Mouse (Mus musculus) spleen, adult 2 months (tissue): ENCODE data around the gene Acsm1. TPM values are rescaled to one million over a fixed set of nuclear protein-coding genes. Genes with fewer than 3 reads are reported as not detected.

Experiments used
- DNase-seq, 2 experiments: peaks; one replicate each; pipeline versions ENCODE4 v3.0.0 to v3.0.0-alpha.2; 2012 to 2021; ENCODE audit warnings: low spot score in 2 of 2, low read depth in 1 of 2
- H3K27ac ChIP-seq: fragments of 200-500 bp; 2 replicates; pipeline ENCODE4 v1.5.1; 2012; ENCODE audit warnings: low read length, inconsistent platforms; ENCODE audit not compliant: insufficient read depth
- H3K27me3 ChIP-seq: fragments of 200-500 bp; 2 replicates; pipeline ENCODE4 v1.6.1; 2012; ENCODE audit warnings: mild to moderate bottlenecking, moderate library complexity, low read length, inconsistent platforms; ENCODE audit not compliant: control insufficient read depth, insufficient read depth
- H3K36me3 ChIP-seq: fragments of 200-500 bp; 2 replicates; pipeline ENCODE4 v1.6.1; 2012; ENCODE audit warnings: mild to moderate bottlenecking, low read length, inconsistent platforms; ENCODE audit not compliant: control insufficient read depth, insufficient read depth
- H3K4me1 ChIP-seq: fragments of 200-500 bp; 2 replicates; pipeline ENCODE4 v1.6.1; 2011; ENCODE audit warnings: inconsistent platforms; ENCODE audit not compliant: control insufficient read depth, insufficient read depth, insufficient read length
- H3K4me3 ChIP-seq: fragments of 200-500 bp; 2 replicates; pipeline ENCODE4 v1.5.1; 2011; ENCODE audit warnings: mild to moderate bottlenecking, inconsistent platforms; ENCODE audit not compliant: insufficient read depth, insufficient read length; ENCODE audit errors: extremely low read depth
- CTCF ChIP-seq: fragments of 200-500 bp; IDR thresholded peaks from 2 replicates; pipeline ENCODE4 v1.5.1; 2011; ENCODE audit warnings: mild to moderate bottlenecking, inconsistent platforms; ENCODE audit not compliant: insufficient read depth, insufficient read length, insufficient replicate concordance; ENCODE audit errors: extremely low read depth
- POLR2A ChIP-seq: fragments of 200-500 bp; IDR thresholded peaks from 2 replicates; pipeline ENCODE4 v1.6.1; 2011; ENCODE audit warnings: low read depth, low read length, inconsistent platforms
- WGBS: fragments of 180-500 bp; shearing (Covaris S2); methylation state at CpG from one replicate; pipeline ENCODE4 v1.1.7; 2018; 5-methylcytosine and 5-hydroxymethylcytosine counted together
- polyA plus RNA-seq: library from polyadenylated mRNA; depleted of rRNA; stranded (reverse); fragments of >200 nt; gene quantifications from 2 replicates; pipeline ENCODE4 v1.2.3, GENCODE M21; 2012; rRNA removed

Gene Acsm1
- polyA plus RNA-seq, 1 experiment, result not detected

DNA sequence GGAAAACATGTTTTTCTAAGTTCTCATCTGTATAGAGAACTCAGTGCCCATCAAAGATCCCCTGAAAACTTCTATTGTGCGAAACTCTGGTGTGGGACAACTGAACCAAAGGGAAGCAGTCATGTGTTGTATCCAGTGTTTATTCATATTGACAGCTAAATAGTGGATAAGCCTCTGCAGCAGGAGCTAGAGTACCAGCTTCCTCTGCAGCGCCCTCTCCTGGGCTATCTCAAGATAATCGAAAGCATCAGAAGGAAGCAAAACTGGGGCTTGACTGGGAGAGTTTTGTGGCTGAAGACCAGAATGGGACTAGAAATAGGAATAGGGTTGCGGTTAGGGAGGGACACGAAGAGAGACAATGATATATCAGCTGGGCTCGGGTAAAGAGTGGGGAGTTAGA is 64.1 kb downstream of the Acsm1 start:
- no peaks in the 10 kb centered on the region for H3K4me1 ChIP-seq
- TF ChIP-seq CTCF, result no peak
- no peak for TF ChIP-seq POLR2A
- H3K36me3 ChIP-seq, result no peaks in the 10 kb centered on the region
- DNase-seq, result no peak
- no peaks in the 10 kb centered on the region for H3K27me3 ChIP-seq
- H3K4me3 ChIP-seq, result no peak overlapping the region
- H3K27ac ChIP-seq, result no peak overlapping the region
- 49% methylated on average over 6 of the region's 6 CpGs for WGBS

DNA sequence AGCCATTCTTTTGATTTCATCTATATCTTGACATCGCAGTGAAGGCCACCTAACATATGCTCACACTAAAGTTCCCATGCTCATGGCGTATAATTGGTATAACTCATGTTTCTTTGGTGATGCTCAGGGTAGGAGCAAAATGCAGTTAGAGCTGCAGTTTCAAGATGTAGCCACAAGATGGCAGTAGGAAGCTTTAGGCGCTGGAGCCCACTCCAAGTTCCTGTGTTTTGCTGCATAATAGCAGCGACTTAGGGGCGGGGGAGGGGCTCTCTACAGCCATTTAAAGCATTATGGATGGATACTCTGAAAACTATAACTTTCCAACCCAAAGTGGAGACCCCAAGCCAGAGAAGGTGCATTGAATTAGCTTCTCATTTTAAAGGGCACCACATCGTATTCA is 66.6 kb downstream of the Acsm1 start:
- H3K4me3 ChIP-seq, result no peak overlapping the region
- TF ChIP-seq CTCF (peak; percentile 47; the same call in 1 of the 2 replicates), POLR2A (no peak)
- 19% methylated on average over 6 of the region's 6 CpGs for WGBS
- H3K4me1 ChIP-seq, result no peaks in the 10 kb centered on the region
- H3K36me3 ChIP-seq, result no peaks in the 10 kb centered on the region
- no peaks in the 10 kb centered on the region for H3K27me3 ChIP-seq
- DNase-seq, result no peak
- H3K27ac ChIP-seq, result no peak overlapping the region

DNA sequence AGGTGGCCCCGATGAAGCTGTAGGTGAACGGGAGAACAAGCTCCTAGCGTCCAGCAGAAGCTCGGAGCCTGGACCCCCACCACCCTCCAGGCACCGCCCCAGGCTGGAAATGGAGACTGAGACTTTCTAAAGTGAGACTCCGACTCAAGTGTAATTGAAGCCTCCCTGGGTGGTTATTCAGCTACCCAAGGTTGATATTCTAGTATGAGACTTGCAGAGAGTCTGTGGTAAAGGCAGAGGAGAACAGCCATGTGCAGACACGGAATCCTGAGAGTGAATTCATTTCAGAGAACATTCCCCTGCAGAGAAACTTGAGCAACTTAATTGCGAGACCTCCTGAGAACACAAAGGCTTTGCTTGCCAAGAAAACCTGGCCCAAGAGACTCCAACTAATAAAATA is 73.3 kb downstream of the Acsm1 start:
- no peak overlapping the region for H3K27ac ChIP-seq
- no peaks in the 10 kb centered on the region for H3K27me3 ChIP-seq
- WGBS, result 78% methylated on average over 8 of the region's 8 CpGs
- TF ChIP-seq POLR2A (no peak), CTCF (no peak)
- DNase-seq, result no peak
- H3K4me1 ChIP-seq, result no peaks in the 10 kb centered on the region
- H3K36me3 ChIP-seq, result no peaks in the 10 kb centered on the region
- H3K4me3 ChIP-seq, result no peak overlapping the region

DNA sequence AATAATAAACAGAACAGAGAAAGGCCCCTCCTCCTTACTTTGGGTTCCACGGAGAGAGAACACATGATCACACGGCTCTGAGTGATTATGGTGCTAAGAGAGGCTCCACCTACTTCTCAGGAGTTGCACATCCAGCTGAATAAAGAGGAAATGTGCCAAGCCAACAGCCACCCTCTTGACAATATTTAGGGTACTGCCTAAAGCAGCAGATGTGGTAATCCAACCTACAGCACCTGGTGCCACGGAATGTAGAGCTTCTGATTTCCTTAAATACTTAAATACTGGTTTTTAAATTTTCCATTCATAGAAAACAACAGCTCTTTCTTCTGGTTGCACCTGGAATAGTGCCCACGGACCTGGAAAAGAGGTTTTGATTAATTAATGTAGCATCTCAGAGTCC is 75.9 kb downstream of the Acsm1 start:
- no peaks in the 10 kb centered on the region for H3K27me3 ChIP-seq
- 51% methylated on average over 4 of the region's 4 CpGs for WGBS
- no peaks in the 10 kb centered on the region for H3K36me3 ChIP-seq
- no peaks in the 10 kb centered on the region for H3K4me1 ChIP-seq
- no peak overlapping the region for H3K4me3 ChIP-seq
- no peak for DNase-seq
- TF ChIP-seq POLR2A (no peak), CTCF (no peak)
- no peak overlapping the region for H3K27ac ChIP-seq

DNA sequence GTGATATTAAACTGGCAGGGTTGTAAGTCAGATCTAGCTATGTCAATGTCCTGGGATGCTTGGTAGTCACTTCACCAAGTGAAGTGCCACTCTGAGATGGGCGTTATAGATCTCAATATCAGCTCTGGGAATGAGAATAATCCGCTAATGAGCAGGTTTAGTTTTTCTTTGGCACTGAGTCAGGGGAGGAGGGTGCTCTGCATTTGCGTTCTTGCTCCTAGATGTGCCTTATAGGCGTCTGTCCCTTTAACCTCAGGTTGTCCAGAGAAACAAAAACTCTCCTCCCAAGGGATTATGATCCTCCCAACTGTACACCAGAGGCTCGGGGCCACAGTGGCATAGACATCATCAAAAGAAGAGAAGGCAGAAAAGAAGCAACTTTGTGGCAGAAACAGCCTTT is 82.9 kb downstream of the Acsm1 start, which contains the start of gene Acsm4:
TSS of gene Acsm4 (plus strand) at position 301 of the 400 bp plus-strand sequence.
- no peak for DNase-seq
- Histone ChIP-seq H3K36me3 (no peaks in the 10 kb centered on the region), H3K4me1 (no peaks in the 10 kb centered on the region), H3K27ac (no peak within 1 kb of the TSS), H3K4me3 (no peak within 1 kb of the TSS), H3K27me3 (no peaks in the 10 kb centered on the region)
- TF ChIP-seq CTCF (no peak), POLR2A (no peak)
- 71% methylated on average over 5 of the region's 5 CpGs for WGBS

DNA sequence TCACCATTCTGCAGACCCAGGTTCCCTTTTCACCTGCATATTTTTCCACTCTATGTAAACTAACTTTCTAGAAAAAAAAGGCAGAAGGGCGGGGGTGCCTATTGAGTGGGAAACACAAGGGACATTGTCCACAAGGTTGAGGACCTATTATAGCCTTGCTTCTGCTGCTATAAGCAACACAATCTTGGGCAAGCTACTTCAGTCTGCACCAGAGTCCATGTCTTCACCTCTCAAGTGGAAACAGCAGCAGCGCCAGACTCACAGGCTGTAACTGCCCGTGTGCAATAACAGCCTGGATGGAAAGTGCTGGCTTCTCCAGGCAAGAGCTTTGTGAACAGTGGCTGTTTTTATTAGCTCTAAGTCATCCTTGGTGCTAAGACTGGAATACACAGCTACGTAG is 85.5 kb downstream of the Acsm1 start:
- H3K4me3 ChIP-seq, result no peak overlapping the region
- no peak for DNase-seq
- TF ChIP-seq CTCF, result no peak
- no peak for TF ChIP-seq POLR2A
- no peaks in the 10 kb centered on the region for H3K4me1 ChIP-seq
- no peaks in the 10 kb centered on the region for H3K36me3 ChIP-seq
- 77% methylated on average over 4 of the region's 4 CpGs for WGBS
- no peaks in the 10 kb centered on the region for H3K27me3 ChIP-seq
- H3K27ac ChIP-seq, result no peak overlapping the region

DNA sequence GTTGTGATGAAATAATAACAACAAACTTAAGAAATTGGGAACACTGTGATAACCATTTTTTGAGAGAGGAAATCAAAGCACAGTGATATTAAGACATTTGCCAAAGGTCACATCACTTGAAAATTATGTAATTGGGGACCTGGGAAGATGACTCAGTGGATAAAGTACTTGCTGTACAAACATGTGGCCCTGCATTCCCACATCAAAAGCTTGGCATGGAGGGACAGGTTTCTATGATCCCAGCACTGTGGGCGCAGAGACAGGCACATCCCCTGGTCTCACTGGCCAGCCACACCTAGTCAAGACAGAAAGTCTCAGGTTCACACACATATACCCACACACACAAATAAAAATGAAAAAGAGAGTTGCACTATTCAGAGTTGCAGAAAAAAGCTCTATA is 88.1 kb downstream of the Acsm1 start:
- no peak for DNase-seq
- H3K27ac ChIP-seq, result no peak overlapping the region
- WGBS, result 74% methylated on average over 1 of the region's 1 CpGs
- H3K4me1 ChIP-seq, result no peaks in the 10 kb centered on the region
- no peaks in the 10 kb centered on the region for H3K36me3 ChIP-seq
- no peak for TF ChIP-seq POLR2A
- no peak for TF ChIP-seq CTCF
- H3K4me3 ChIP-seq, result no peak overlapping the region
- H3K27me3 ChIP-seq, result no peaks in the 10 kb centered on the region

Other genes starting within 250 kb of the Acsm1 start
- 77.5 and 107 TPM in 2 replicates for gene Gp2, start 147.7 kb upstream of the Acsm1 start, polyA plus RNA-seq
- 0.02 and 0.75 TPM in 2 replicates for gene Umod, start 127.7 kb upstream of the Acsm1 start, polyA plus RNA-seq
- not detected in 2 replicates for gene Acsm5, start 87.6 kb upstream of the Acsm1 start, polyA plus RNA-seq
- not detected in 2 replicates for gene Pdilt, start 83.5 kb upstream of the Acsm1 start, polyA plus RNA-seq
- 0.53 TPM in 1 of 2 replicates, not detected in the other for gene Acsm2, start 52.7 kb upstream of the Acsm1 start, polyA plus RNA-seq
- gene Acsm4, start 83.0 kb downstream of the Acsm1 start, polyA plus RNA-seq, result not detected in 2 replicates
- gene Thumpd1, start 113.8 kb downstream of the Acsm1 start, polyA plus RNA-seq, result 8.1 and 13.9 TPM in 2 replicates
- gene Acsm3, start 153.9 kb downstream of the Acsm1 start, polyA plus RNA-seq, result not detected in 2 replicates
- gene Rexo5, start 187.0 kb downstream of the Acsm1 start, polyA plus RNA-seq, result 2.0 and 2.4 TPM in 2 replicates
- gene Eri2, start 187.0 kb downstream of the Acsm1 start, polyA plus RNA-seq, result 0.46 and 0.65 TPM in 2 replicates